Mouse (Mus musculus) lung, embryonic 14.5 days (tissue): ENCODE data around the gene Cwc27. TPM values are rescaled to one million over a fixed set of nuclear protein-coding genes. Genes with fewer than 3 reads are reported as not detected.

Experiments used
- ATAC-seq: fragments of 200-750 bp; cut with Nextera tagmentation; 2 replicates; pipeline ENCODE4 v1.8.0; 2017; ENCODE audit warnings: mild to moderate bottlenecking, moderate TSS enrichment, moderate library complexity; ENCODE audit not compliant: insufficient read depth
- DNase-seq: peaks from one replicate; pipeline ENCODE4 v3.0.0-alpha.2; 2015
- H3K27ac ChIP-seq: fragments of 300-500 bp; sonication (generic); 2 replicates; pipeline ENCODE4 v1.5.1; 2014; ENCODE audit warnings: low read depth, mild to moderate bottlenecking, moderate library complexity
- H3K27me3 ChIP-seq: fragments of 300-500 bp; sonication (generic); 2 replicates; pipeline ENCODE4 v1.6.1; 2014; ENCODE audit warnings: low read length, control low read depth; ENCODE audit not compliant: insufficient read depth
- H3K36me3 ChIP-seq: fragments of 300-500 bp; sonication (generic); 2 replicates; pipeline ENCODE4 v1.6.1; 2014; ENCODE audit warnings: control low read depth; ENCODE audit not compliant: insufficient read depth
- H3K4me1 ChIP-seq: fragments of 300-500 bp; sonication (generic); 2 replicates; pipeline ENCODE4 v1.6.1; 2014; ENCODE audit warnings: antibody characterized with exemption, control low read depth; ENCODE audit not compliant: insufficient read depth
- H3K4me2 ChIP-seq: fragments of 300-500 bp; sonication (generic); 2 replicates; pipeline ENCODE4 v1.6.1; 2014; ENCODE audit warnings: mild to moderate bottlenecking
- H3K4me3 ChIP-seq: fragments of 300-500 bp; sonication (generic); 2 replicates; pipeline ENCODE4 v1.5.1; 2014; ENCODE audit warnings: low read depth, low read length
- H3K9ac ChIP-seq: fragments of 300-500 bp; sonication (generic); 2 replicates; pipeline ENCODE4 v1.6.1; 2014
- H3K9me3 ChIP-seq: fragments of 300-500 bp; sonication (generic); 2 replicates; pipeline ENCODE4 v1.6.1; 2016; ENCODE audit warnings: low read depth, low read length, control low read depth
- CTCF ChIP-seq: IDR thresholded peaks from 2 replicates; pipeline ENCODE4 v1.5.1; 2016; ENCODE audit warnings: antibody characterized with exemption, low read depth
- WGBS: fragments of 180-500 bp; shearing (Covaris S2); extraction: QIAGEN DNeasy Blood & Tissue Kit; methylation state at CpG from one replicate; pipeline ENCODE4 v1.1.7; 2014; 5-methylcytosine and 5-hydroxymethylcytosine counted together
- polyA plus RNA-seq: library from polyadenylated mRNA; unstranded; fragments of >200 nt; fragmentation: Nextera tagmentation; extraction: Ambion mirVana; gene quantifications from 2 replicates; pipeline ENCODE4 v1.2.1, GENCODE M21; 2014

The Cwc27 gene
- polyA plus RNA-seq, 1 experiment from 2014 or later = 33.7 TPM

GRCm38 (mm10) chr13:104805681-104806080 is 11.3 kb downstream of the Cwc27 start:
- no peak for ATAC-seq
- peaks cover 33% of the 10 kb centered on the region for H3K36me3 ChIP-seq
- peak; percentile 83 for DNase-seq

DNA sequence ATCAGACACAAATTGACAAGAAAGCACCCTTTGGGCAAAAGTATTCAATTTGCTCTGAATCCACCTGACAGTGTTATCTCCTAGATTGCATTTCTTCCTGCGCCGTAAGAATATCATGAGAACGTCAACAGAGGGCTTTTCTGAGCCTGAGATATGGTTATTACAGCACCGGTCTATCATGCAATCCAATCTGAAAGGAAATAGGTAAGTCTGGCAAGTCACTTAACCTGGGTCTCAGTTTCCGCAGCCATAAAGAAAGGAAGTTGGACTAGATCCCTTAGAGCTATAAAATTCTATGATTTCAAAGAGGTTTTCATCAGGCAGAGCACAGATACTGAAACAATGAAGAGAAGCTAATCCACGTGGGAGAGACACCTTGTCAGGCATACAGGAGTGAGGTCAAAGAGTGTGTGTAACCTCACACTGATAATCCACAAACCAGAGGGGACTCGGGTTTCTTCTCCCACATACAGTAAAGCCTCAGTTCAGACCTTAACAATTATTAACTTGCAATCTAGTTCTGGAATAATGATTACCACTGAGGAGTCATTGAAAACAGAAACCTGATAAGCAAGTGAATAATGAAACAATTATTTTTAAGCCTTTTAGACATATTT is 17.3 kb downstream of the Cwc27 start:
- TF ChIP-seq CTCF = no peak
- H3K4me1 ChIP-seq = no peaks in the 10 kb centered on the region
- peaks cover 32% of the 10 kb centered on the region for H3K36me3 ChIP-seq
- 79% methylated on average over 7 of the region's 7 CpGs for WGBS
- H3K9ac ChIP-seq = no peak overlapping the region
- no peak overlapping the region for H3K27ac ChIP-seq
- H3K4me3 ChIP-seq = no peak overlapping the region
- ATAC-seq (no peak), DNase-seq (no peak)
- no peak overlapping the region for H3K4me2 ChIP-seq
- no peaks in the 10 kb centered on the region for H3K27me3 ChIP-seq
- H3K9me3 ChIP-seq = no peaks in the 10 kb centered on the region

More at GRCm38 (mm10) chr13:104805681-104806080, 11.3 kb downstream of the Cwc27 start:
- Histone ChIP-seq H3K4me3 (no peak overlapping the region), H3K9ac (no peak overlapping the region), H3K9me3 (no peaks in the 10 kb centered on the region), H3K4me1 (no peaks in the 10 kb centered on the region), H3K27ac (no peak overlapping the region), H3K27me3 (no peaks in the 10 kb centered on the region), H3K4me2 (no peak overlapping the region)
- WGBS = 50% methylated on average over 3 of the region's 3 CpGs
- peak; percentile 61 for TF ChIP-seq CTCF

DNA sequence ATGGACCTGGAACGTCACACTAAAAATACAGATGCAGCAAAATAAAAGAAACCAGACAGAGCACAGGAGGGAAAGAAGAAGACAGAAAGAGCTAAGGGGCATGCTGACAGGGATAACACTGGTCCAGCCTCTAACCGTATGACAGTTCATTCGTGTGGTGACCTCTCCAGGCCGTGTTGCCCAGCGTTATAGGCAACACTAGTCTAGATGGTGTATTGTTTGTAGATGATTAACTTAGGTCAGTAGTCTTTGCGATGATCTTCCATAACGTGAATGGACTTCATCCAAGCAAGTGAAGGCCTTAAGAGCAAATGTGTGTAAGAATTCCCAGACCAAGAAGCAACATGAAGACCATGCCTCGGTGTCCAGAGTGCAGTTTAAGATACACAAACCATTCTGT is 17.9 kb downstream of the Cwc27 start:
- Histone ChIP-seq H3K9me3 (no peaks in the 10 kb centered on the region), H3K36me3 (peaks cover 36% of the 10 kb centered on the region), H3K9ac (no peak overlapping the region), H3K4me1 (no peaks in the 10 kb centered on the region), H3K4me3 (no peak overlapping the region), H3K27ac (no peak overlapping the region), H3K4me2 (no peak overlapping the region), H3K27me3 (no peaks in the 10 kb centered on the region)
- WGBS = 90% methylated on average over 8 of the region's 8 CpGs
- no peak for TF ChIP-seq CTCF
- DNase-seq (no peak), ATAC-seq (no peak)

DNA sequence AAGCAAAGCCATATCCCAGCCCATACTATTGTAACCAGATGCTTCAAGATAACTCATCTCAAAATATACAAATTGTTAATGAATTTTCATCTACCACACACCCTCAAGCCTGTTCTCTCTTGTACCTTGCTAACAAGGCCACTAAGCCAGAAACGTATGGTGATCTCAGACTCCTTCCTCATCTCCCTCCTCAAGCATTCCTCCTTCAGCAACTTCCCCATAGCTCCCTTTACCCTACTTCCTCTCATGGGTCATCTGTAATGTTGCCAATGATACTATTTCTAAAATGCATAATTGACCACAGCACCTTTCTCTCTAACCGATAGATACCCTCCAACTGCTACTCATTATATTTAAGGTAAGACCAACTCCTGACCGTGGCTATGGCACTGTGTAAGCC is 22.5 kb downstream of the Cwc27 start:
- Histone ChIP-seq H3K36me3 (peaks cover 22% of the 10 kb centered on the region), H3K27ac (no peak overlapping the region), H3K4me1 (no peaks in the 10 kb centered on the region), H3K4me2 (no peak overlapping the region), H3K9ac (no peak overlapping the region), H3K4me3 (no peak overlapping the region), H3K9me3 (no peaks in the 10 kb centered on the region), H3K27me3 (no peaks in the 10 kb centered on the region)
- DNase-seq = no peak
- ATAC-seq = no peak
- 86% methylated on average over 3 of the region's 3 CpGs for WGBS
- TF ChIP-seq CTCF = no peak

GRCm38 (mm10) chr13:104792184-104792583 is 24.8 kb downstream of the Cwc27 start, which contains the start of gene Srek1ip1:
Gene Srek1ip1, plus strand, starts transcription at chr13:104792484.
- no peak for ATAC-seq
- Histone ChIP-seq H3K4me1 (no peaks in the 10 kb centered on the region), H3K9me3 (no peaks in the 10 kb centered on the region), H3K4me2 (no peak within 1 kb of the TSS), H3K4me3 (no peak within 1 kb of the TSS), H3K27me3 (no peaks in the 10 kb centered on the region), H3K36me3 (peaks cover 19% of the 10 kb centered on the region), H3K9ac (no peak within 1 kb of the TSS), H3K27ac (no peak within 1 kb of the TSS)
- DNase-seq = no peak
- 91% methylated on average over 11 of the region's 11 CpGs for WGBS
- no peak for TF ChIP-seq CTCF

DNA sequence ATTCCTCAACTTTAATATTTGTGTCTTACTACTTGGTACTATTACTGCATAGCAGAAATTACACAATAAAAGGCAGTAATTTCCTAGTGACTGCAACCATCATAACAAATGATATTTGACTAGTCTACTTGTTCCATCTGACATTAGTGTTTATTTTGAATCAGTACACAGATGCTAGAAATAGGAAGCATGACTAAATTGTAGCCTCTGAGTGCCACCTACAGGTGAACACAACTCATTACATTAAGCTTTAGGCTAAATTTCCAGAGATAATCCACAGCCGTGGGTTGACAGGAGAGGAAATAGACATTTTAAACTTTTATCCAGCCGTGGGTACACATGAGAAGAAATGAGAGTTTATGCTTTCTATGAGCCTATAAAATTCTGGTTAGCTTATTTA is 27.3 kb downstream of the Cwc27 start:
- Histone ChIP-seq H3K27ac (no peak overlapping the region), H3K4me2 (no peak overlapping the region), H3K4me3 (no peak overlapping the region), H3K27me3 (no peaks in the 10 kb centered on the region), H3K4me1 (no peaks in the 10 kb centered on the region), H3K9ac (no peak overlapping the region), H3K9me3 (no peaks in the 10 kb centered on the region), H3K36me3 (peaks cover 20% of the 10 kb centered on the region)
- peak; percentile 44; the same call in 1 of the 2 replicates for ATAC-seq
- DNase-seq = peak; percentile 82
- peak; percentile 78 for TF ChIP-seq CTCF
- 3% methylated on average over 2 of the region's 2 CpGs for WGBS

GRCm38 (mm10) chr13:104787260-104787659 is 29.7 kb downstream of the Cwc27 start:
- no peaks in the 10 kb centered on the region for H3K4me1 ChIP-seq
- H3K36me3 ChIP-seq = peaks cover 16% of the 10 kb centered on the region; the same call in 1 of the 2 replicates
- no peak overlapping the region for H3K4me2 ChIP-seq
- no peak for ATAC-seq
- DNase-seq = no peak
- no peak overlapping the region for H3K27ac ChIP-seq
- WGBS = 91% methylated on average over 4 of the region's 4 CpGs
- 0 out of 2 replicates have a peak, but pooled peaks cover 4% of the 10 kb centered on the region for H3K9me3 ChIP-seq
- H3K27me3 ChIP-seq = no peaks in the 10 kb centered on the region
- H3K4me3 ChIP-seq = no peak overlapping the region
- no peak for TF ChIP-seq CTCF
- H3K9ac ChIP-seq = no peak overlapping the region
